22 mouse cellular contexts compared by ENCODE assay signal in the genomic region with DNA sequence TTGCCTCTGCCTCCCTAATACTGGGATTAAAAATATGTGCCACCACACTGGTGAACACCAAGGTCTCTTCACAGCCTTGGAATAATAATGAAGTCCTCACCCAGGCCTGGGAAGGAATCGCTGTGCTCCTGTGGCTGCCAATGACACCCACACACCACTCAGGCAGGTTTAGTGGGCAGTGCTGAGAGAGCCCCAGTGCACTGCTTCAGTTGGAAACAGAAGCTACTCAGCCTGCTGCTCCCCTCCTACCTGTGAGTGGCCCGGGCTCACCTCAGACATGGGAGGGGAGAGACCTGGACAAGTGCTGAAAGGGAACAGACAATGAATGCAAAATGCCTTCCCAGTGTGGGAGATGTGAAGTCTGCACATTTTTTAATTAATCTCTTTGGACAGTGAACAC.
"Had no signal": no experiment of that assay in that cellular context is flagged by ENCODE, and none has a peak within 500 bp of the region (broad histone marks: within the 10 kb centered on the region; RNA-seq: fewer than 3 reads in every experiment).

No protein-coding gene starts in this region.

- H3K4me3 ChIP-seq: layer of hippocampus, adult 2 months; limb, embryonic 10.5 days; limb, embryonic 13.5 days; liver, embryonic 12.5 days; liver, embryonic 15.5 days; lung, embryonic 15.5 days; megakaryocyte, embryonic 14.5 days; midbrain, embryonic 10.5 days; midbrain, embryonic 13.5 days; myocyte; neural tube, embryonic 13.5 days had no signal

- ATAC-seq: liver, embryonic 12.5 days; midbrain, embryonic 13.5 days; midbrain, embryonic 16.5 days had no signal

- H3K4me2 ChIP-seq: limb, embryonic 13.5 days; liver, embryonic 12.5 days; liver, embryonic 15.5 days; lung, embryonic 15.5 days; midbrain, embryonic 13.5 days; neural tube, embryonic 13.5 days had no signal

- H3K4me1 ChIP-seq: liver, embryonic 12.5 days; liver, embryonic 15.5 days; lung, embryonic 15.5 days; megakaryocyte, embryonic 14.5 days; midbrain, embryonic 13.5 days had no signal

- H3K9ac ChIP-seq: limb, embryonic 13.5 days; liver, embryonic 12.5 days; liver, embryonic 15.5 days; lung, embryonic 15.5 days; midbrain, embryonic 13.5 days; neural tube, embryonic 13.5 days had no signal

- H3K27ac ChIP-seq: kidney, postnatal 0 days; layer of hippocampus, adult 2 months; limb, embryonic 10.5 days; liver, embryonic 12.5 days; liver, embryonic 15.5 days; lung, embryonic 15.5 days; midbrain, embryonic 10.5 days; midbrain, embryonic 13.5 days; neural tube, embryonic 13.5 days had no signal

- DNase-seq: layer of hippocampus, adult 9-11 months; liver; lung, adult 18-20 months; lung, postnatal 10 days; lung, postnatal 36 days; retina, postnatal 1 day; right cerebral cortex, postnatal 25 days; thymus, adult 18-20 months; thymus, postnatal 36 days had no signal

- H3K9me3 ChIP-seq: limb, embryonic 10.5 days; liver, embryonic 15.5 days; lung, embryonic 15.5 days; midbrain, embryonic 10.5 days; midbrain, embryonic 13.5 days had no signal

- H3K36me3 ChIP-seq: limb, embryonic 10.5 days; limb, embryonic 13.5 days; liver, embryonic 12.5 days; liver, embryonic 15.5 days; lung, embryonic 15.5 days; midbrain, embryonic 10.5 days; midbrain, embryonic 13.5 days; neural tube, embryonic 13.5 days had no signal

- H3K27me3 ChIP-seq: limb, embryonic 13.5 days; liver, embryonic 12.5 days; liver, embryonic 15.5 days; lung, embryonic 15.5 days; megakaryocyte, embryonic 14.5 days; midbrain, embryonic 13.5 days; neural tube, embryonic 13.5 days had no signal
